Mouse (Mus musculus): ENCODE data around the gene Pnkd. TPM values are rescaled to one million over a fixed set of nuclear protein-coding genes. Genes with fewer than 3 reads are reported as not detected.

Pnkd gene
- polyA plus RNA-seq, 1 experiment: 201 TPM

DNA sequence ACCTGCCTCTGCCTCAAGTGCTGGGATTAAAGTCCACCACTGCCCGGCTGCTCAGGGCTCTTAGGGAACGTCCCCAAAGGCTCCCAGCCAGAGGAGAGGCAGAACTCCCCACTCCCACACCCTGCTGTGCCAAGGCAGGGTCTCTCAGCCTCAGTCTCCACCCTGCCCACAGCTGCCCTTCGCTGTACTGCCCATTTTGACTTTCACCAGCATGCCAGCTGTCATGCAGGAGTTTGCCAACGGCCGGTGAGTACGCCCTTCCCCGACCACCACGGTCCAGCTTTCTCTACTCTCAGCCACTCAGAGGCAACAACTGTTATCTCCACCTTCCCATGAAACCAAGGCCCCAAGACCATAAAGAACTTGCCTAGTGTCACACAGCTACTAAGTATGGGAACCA, 99.8 kb downstream of the Pnkd start:
- Histone ChIP-seq H3K27ac (ENCODE audit: insufficient read depth, low read length) (no peak overlapping the region), H3K4me3 (replicated peaks; ENCODE audit: insufficient read depth, low read depth, low read length) (no peak overlapping the region), H3K27me3 (ENCODE audit: control insufficient read depth, insufficient read depth, low read length) (no peaks in the 10 kb centered on the region), H3K4me1 (ENCODE audit: control insufficient read depth, insufficient read depth, low read length) (no peaks in the 10 kb centered on the region)
- WGBS: 42% methylated on average over 8 of the region's 8 CpGs
- no peak for DNase-seq
- no peak for TF ChIP-seq POLR2A (IDR thresholded peaks at IDR 0.05; ENCODE audit: borderline replicate concordance, insufficient read depth, low read length)

DNA sequence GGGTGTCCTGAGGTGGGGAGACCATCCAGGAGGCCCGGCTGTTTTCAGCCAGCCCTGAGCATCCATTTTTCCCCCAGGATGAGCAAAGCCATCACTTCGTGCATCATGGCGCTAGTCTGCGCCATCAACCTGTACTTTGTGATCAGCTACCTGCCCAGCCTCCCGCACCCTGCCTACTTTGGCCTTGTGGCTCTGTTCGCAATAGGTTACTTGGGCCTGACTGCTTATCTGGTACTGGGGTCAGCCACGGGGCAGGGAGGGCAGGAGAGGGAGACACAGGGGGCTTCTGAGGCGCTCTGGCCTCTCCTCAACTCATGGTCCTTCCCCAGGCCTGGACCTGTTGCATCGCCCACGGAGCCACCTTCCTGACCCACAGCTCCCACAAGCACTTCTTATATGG, 100.3 kb downstream of the Pnkd start:
- peak in 1 of 2 experiments; percentile 18 for DNase-seq
- no peak for TF ChIP-seq CTCF (IDR thresholded peaks at IDR 0.05; ENCODE audit: borderline replicate concordance, insufficient read depth, low read depth, low read length)
- no peak for TF ChIP-seq POLR2A (IDR thresholded peaks at IDR 0.05; ENCODE audit: borderline replicate concordance, insufficient read depth, low read length)
- Histone ChIP-seq H3K27ac (ENCODE audit: insufficient read depth, low read length) (no peak overlapping the region), H3K27me3 (ENCODE audit: control insufficient read depth, insufficient read depth, low read length) (no peaks in the 10 kb centered on the region), H3K4me3 (replicated peaks; ENCODE audit: insufficient read depth, low read depth, low read length) (no peak overlapping the region), H3K4me1 (ENCODE audit: control insufficient read depth, insufficient read depth, low read length) (no peaks in the 10 kb centered on the region)
- 93% methylated on average over 10 of the region's 10 CpGs for WGBS

- TF ChIP-seq CTCF (IDR thresholded peaks at IDR 0.05; ENCODE audit: borderline replicate concordance, insufficient read depth, low read depth, low read length) (no peak), POLR2A (IDR thresholded peaks at IDR 0.05; ENCODE audit: borderline replicate concordance, insufficient read depth, low read length) (no peak)
- no peak overlapping the region for H3K4me3 ChIP-seq (replicated peaks; ENCODE audit: insufficient read depth, low read depth, low read length)
- WGBS: 93% methylated on average over 8 of the region's 8 CpGs
- no peaks in the 10 kb centered on the region for H3K27me3 ChIP-seq (ENCODE audit: control insufficient read depth, insufficient read depth, low read length)
- no peaks in the 10 kb centered on the region for H3K4me1 ChIP-seq (ENCODE audit: control insufficient read depth, insufficient read depth, low read length)
- no peak overlapping the region for H3K27ac ChIP-seq (ENCODE audit: insufficient read depth, low read length)
- no peak for DNase-seq
Observed at GRCm38 (mm10) chr1:74385531-74385930, 100.8 kb downstream of the Pnkd start.

- WGBS: 16% methylated on average over 10 of the region's 10 CpGs
- DNase-seq: no peak
- H3K4me3 ChIP-seq (replicated peaks; ENCODE audit: insufficient read depth, low read depth, low read length): peak overlapping the region; percentile 91
- H3K4me1 ChIP-seq (ENCODE audit: control insufficient read depth, insufficient read depth, low read length): no peaks in the 10 kb centered on the region
- TF ChIP-seq CTCF (IDR thresholded peaks at IDR 0.05; ENCODE audit: borderline replicate concordance, insufficient read depth, low read depth, low read length) (no peak), POLR2A (IDR thresholded peaks at IDR 0.05; ENCODE audit: borderline replicate concordance, insufficient read depth, low read length) (no peak)
- peak overlapping the region; percentile 97 for H3K27ac ChIP-seq (ENCODE audit: insufficient read depth, low read length)
- no peaks in the 10 kb centered on the region for H3K27me3 ChIP-seq (ENCODE audit: control insufficient read depth, insufficient read depth, low read length)
Observed at GRCm38 (mm10) chr1:74386363-74386713, 101.6 kb downstream of the Pnkd start.

GRCm38 (mm10) chr1:74386714-74387385, 102.1 kb downstream of the Pnkd start:
- Histone ChIP-seq H3K4me3 (replicated peaks; ENCODE audit: insufficient read depth, low read depth, low read length) (peak overlapping the region; percentile 91), H3K4me1 (ENCODE audit: control insufficient read depth, insufficient read depth, low read length) (no peaks in the 10 kb centered on the region), H3K27ac (ENCODE audit: insufficient read depth, low read length) (peak overlapping the region; percentile 97), H3K27me3 (ENCODE audit: control insufficient read depth, insufficient read depth, low read length) (no peaks in the 10 kb centered on the region)
- peak; percentile 93 to 98 for DNase-seq
- WGBS: under 1% methylated on average over 26 of the region's 26 CpGs
- TF ChIP-seq POLR2A (IDR thresholded peaks at IDR 0.05; ENCODE audit: borderline replicate concordance, insufficient read depth, low read length) (no peak; the same call in 1 of the 2 replicates), CTCF (IDR thresholded peaks at IDR 0.05; ENCODE audit: borderline replicate concordance, insufficient read depth, low read depth, low read length) (peak; percentile 35; the same call in 1 of the 2 replicates)

DNA sequence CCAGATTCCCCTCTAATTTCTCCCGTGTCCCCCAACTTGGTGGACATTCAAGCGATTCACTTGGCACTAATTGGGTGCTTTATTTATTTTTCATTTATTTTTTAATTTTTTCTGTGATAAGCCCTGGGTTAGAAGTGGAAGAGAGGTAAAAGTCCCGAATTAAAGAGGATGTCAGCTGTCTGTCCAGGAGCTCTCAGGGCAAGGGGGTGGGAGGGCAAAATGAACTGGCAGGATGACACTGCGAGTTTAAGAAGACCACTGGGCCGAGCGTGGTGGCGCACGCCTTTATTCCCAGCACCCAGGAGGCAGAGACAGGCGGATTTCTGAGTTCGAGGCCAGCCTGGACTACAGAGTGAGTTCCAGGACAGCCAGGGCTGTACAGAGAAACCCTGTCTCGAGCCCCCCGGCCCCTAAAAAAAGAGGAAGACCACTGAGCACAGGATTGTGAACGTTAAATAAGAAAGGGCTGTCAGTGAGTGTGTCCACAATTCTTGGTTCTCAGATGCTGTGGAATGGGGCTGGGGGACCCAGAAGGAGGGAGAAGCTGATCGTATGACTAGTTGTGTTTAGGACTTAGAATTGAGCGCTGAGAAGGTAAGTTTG, 102.8 kb downstream of the Pnkd start:
- WGBS: 32% methylated on average over 15 of the region's 15 CpGs
- Histone ChIP-seq H3K4me1 (ENCODE audit: control insufficient read depth, insufficient read depth, low read length) (no peaks in the 10 kb centered on the region), H3K4me3 (replicated peaks; ENCODE audit: insufficient read depth, low read depth, low read length) (peak overlapping the region; percentile 91), H3K27ac (ENCODE audit: insufficient read depth, low read length) (peak overlapping the region; percentile 97), H3K27me3 (ENCODE audit: control insufficient read depth, insufficient read depth, low read length) (no peaks in the 10 kb centered on the region)
- no peak for DNase-seq
- TF ChIP-seq CTCF (IDR thresholded peaks at IDR 0.05; ENCODE audit: borderline replicate concordance, insufficient read depth, low read depth, low read length) (no peak), POLR2A (IDR thresholded peaks at IDR 0.05; ENCODE audit: borderline replicate concordance, insufficient read depth, low read length) (no peak)

DNA sequence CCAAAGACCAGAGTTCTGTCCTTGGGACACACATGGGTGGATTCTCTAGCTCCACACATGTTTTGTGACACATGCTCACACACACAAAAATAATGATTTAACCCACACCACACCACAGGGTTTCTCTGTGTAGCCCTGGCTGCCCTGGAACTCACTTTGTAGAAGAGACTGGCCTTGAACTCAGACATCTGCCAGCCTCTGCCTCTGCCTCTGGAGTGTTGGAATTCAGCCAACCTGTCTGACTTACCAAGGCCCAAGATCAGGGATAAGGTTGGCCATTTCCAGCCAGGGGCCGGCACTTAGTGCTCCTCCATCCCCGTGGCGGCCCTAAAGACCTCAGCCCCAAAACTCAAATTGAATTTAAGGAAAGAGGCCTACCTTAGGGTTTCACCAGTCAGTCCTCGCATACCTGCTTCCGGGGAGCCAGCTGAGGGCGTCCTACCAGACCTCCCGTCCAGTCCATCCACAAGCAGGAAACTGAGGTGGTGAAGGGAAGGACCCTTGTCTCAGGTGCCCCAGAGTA, 103.7 kb downstream of the Pnkd start:
- no peak overlapping the region for H3K4me3 ChIP-seq (replicated peaks; ENCODE audit: insufficient read depth, low read depth, low read length)
- WGBS: 82% methylated on average over 7 of the region's 7 CpGs
- TF ChIP-seq CTCF (IDR thresholded peaks at IDR 0.05; ENCODE audit: borderline replicate concordance, insufficient read depth, low read depth, low read length) (no peak), POLR2A (IDR thresholded peaks at IDR 0.05; ENCODE audit: borderline replicate concordance, insufficient read depth, low read length) (no peak)

GRCm38 (mm10) chr1:74389831-74390286, 105.1 kb downstream of the Pnkd start:
- TF ChIP-seq POLR2A (IDR thresholded peaks at IDR 0.05; ENCODE audit: borderline replicate concordance, insufficient read depth, low read length) (no peak), CTCF (IDR thresholded peaks at IDR 0.05; ENCODE audit: borderline replicate concordance, insufficient read depth, low read depth, low read length) (no peak)
- 34% methylated on average over 29 of the region's 29 CpGs for WGBS
- no peak overlapping the region for H3K4me3 ChIP-seq (replicated peaks; ENCODE audit: insufficient read depth, low read depth, low read length)
- H3K4me1 ChIP-seq (ENCODE audit: control insufficient read depth, insufficient read depth, low read length): no peaks in the 10 kb centered on the region
- peak in 1 of 2 experiments; percentile 15 for DNase-seq
- no peak overlapping the region for H3K27ac ChIP-seq (ENCODE audit: insufficient read depth, low read length)
- no peaks in the 10 kb centered on the region for H3K27me3 ChIP-seq (ENCODE audit: control insufficient read depth, insufficient read depth, low read length)

More for the DNA sequence above, 103.7 kb downstream of the Pnkd start:
- no peak overlapping the region for H3K27ac ChIP-seq (ENCODE audit: insufficient read depth, low read length)
- peak in 1 of 2 experiments; percentile 22 for DNase-seq
- no peaks in the 10 kb centered on the region for H3K4me1 ChIP-seq (ENCODE audit: control insufficient read depth, insufficient read depth, low read length)
- no peaks in the 10 kb centered on the region for H3K27me3 ChIP-seq (ENCODE audit: control insufficient read depth, insufficient read depth, low read length)
